ENCODE assay signal across 28 mouse cellular contexts in the genomic region with DNA sequence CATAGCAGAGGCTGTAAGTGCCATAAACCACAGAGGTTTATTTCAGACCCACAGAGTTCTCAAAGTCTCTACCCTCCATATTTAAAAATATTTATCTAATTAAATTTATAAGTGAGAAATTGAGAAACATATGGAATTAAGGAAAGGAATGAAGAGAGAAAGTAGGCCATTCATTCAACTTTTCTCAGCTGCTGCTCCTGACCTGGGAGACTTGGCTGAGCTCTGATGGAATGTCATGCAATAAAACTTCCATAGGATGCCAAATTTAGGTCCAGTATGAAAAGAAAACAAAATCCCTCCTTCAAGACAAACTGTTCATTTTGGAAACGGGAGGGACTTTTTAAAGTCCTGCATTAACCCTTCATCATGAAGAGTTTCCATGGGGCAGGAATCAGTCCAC.
DNase-seq lines count a peak whose midpoint lies in the region; ATAC-seq and TF ChIP-seq lines count a peak whose summit lies in the region.
"Had no signal": no experiment of that assay in that cellular context is flagged by ENCODE, and none has a peak within 500 bp of the region (broad histone marks: within the 10 kb centered on the region; RNA-seq: fewer than 3 reads in every experiment).

No protein-coding gene starts in this region.

- ATAC-seq in kidney, embryonic 15.5 days (replicated peaks; ENCODE audit: low FRiP score): no peak
- ATAC-seq in lung, postnatal 0 days: no peak
- 0 out of 2 replicates have a peak, but pooled peaks have one; percentile 19 for ATAC-seq in limb, embryonic 13.5 days (ENCODE audit: low FRiP score, low read depth)
- ATAC-seq: CD4-positive, CD25-positive, alpha-beta regulatory T cell, adult 4 months; forebrain, embryonic 15.5 days; inflammation-experienced regulatory T-cells, adult 6 months; liver, embryonic 12.5 days; midbrain, embryonic 16.5 days had no signal

- TF ChIP-seq EP300 in lung, postnatal 0 days (IDR thresholded peaks at IDR 0.05): no peak

- no peak for TF ChIP-seq CTCF in kidney, adult 2 months (conservative IDR thresholded peaks at IDR 0.05; ENCODE audit: insufficient read depth, insufficient read length, low read depth, low read length)
- no peak for TF ChIP-seq CTCF in lung, postnatal 0 days (IDR thresholded peaks at IDR 0.05)
- no peak for TF ChIP-seq CTCF in layer of hippocampus, adult 2 months (conservative IDR thresholded peaks at IDR 0.05)

- no peaks in the 10 kb centered on the region for H3K9me3 ChIP-seq in kidney, embryonic 15.5 days (replicated peaks)
- no peaks in the 10 kb centered on the region for H3K9me3 ChIP-seq in lung, postnatal 0 days (ENCODE audit: low read length)
- no peaks in the 10 kb centered on the region for H3K9me3 ChIP-seq in limb, embryonic 13.5 days
- H3K9me3 ChIP-seq: forebrain, embryonic 10.5 days; forebrain, embryonic 15.5 days; hindbrain, embryonic 10.5 days; hindbrain, embryonic 15.5 days; liver, embryonic 12.5 days had no signal

- no peak overlapping the region for H3K9ac ChIP-seq in kidney, embryonic 15.5 days
- H3K9ac ChIP-seq in lung, postnatal 0 days (replicated peaks; ENCODE audit: low read depth): no peak overlapping the region
- no peak overlapping the region for H3K9ac ChIP-seq in limb, embryonic 13.5 days
- H3K9ac ChIP-seq: forebrain, embryonic 15.5 days; hindbrain, embryonic 15.5 days; liver, embryonic 12.5 days had no signal

- peak overlapping the region; percentile 75 for H3K27ac ChIP-seq in kidney, embryonic 15.5 days
- no peak overlapping the region for H3K27ac ChIP-seq in kidney, adult 2 months (ENCODE audit: insufficient read depth, low read depth, low read length)
- H3K27ac ChIP-seq in lung, postnatal 0 days (ENCODE audit: low read length): no peak overlapping the region
- H3K27ac ChIP-seq in limb, embryonic 13.5 days: 0 out of 2 replicates have a peak overlapping the region, but pooled peaks have one; percentile 29
- H3K27ac ChIP-seq in layer of hippocampus, adult 2 months: no peak overlapping the region
- H3K27ac ChIP-seq: forebrain, embryonic 10.5 days; forebrain, embryonic 15.5 days; heart, adult 2 months; hindbrain, embryonic 10.5 days; hindbrain, embryonic 15.5 days; liver, embryonic 12.5 days had no signal

- WGBS in kidney, embryonic 15.5 days: 54% methylated on average over 1 of the region's 1 CpGs
- WGBS in kidney, adult 2 months: 63% methylated on average over 1 of the region's 1 CpGs
- WGBS in lung, postnatal 0 days: 25% methylated on average over 1 of the region's 1 CpGs
- WGBS in limb, embryonic 13.5 days: 57% methylated on average over 1 of the region's 1 CpGs

- no peak for DNase-seq in kidney, adult 2 months
- peak; percentile 7 for DNase-seq in lung, postnatal 0 days (ENCODE audit: low spot score)
- DNase-seq in lung, postnatal 14 days: no peak
- DNase-seq in layer of hippocampus, adult 2 months (ENCODE audit: low spot score in 2 of 2): no peak
- DNase-seq in right cerebral cortex, postnatal 25 days: no peak
- DNase-seq: adrenal gland, postnatal 14 days; cerebellum, adult 11 months; cerebellum, adult 9-10 months; heart, adult 2 months; heart, postnatal 14 days; kidney, adult 11 months; kidney, postnatal 4 days; layer of hippocampus, postnatal 36 days; left cerebral cortex, postnatal 4 days; right cerebral cortex, adult 18-20 months; right cerebral cortex, postnatal 4 days; thymus, postnatal 14 days had no signal

- peaks cover 39% of the 10 kb centered on the region for H3K4me1 ChIP-seq in kidney, embryonic 15.5 days
- H3K4me1 ChIP-seq in kidney, adult 2 months (ENCODE audit: control insufficient read depth, insufficient read depth, low read length): no peaks in the 10 kb centered on the region
- no peaks in the 10 kb centered on the region for H3K4me1 ChIP-seq in lung, postnatal 0 days (ENCODE audit: insufficient read depth, low read depth, low read length)
- peaks cover 40% of the 10 kb centered on the region for H3K4me1 ChIP-seq in limb, embryonic 13.5 days
- H3K4me1 ChIP-seq: forebrain, embryonic 15.5 days; hindbrain, embryonic 10.5 days; hindbrain, embryonic 15.5 days; liver, embryonic 12.5 days had no signal

- no peak overlapping the region for H3K4me2 ChIP-seq in kidney, embryonic 15.5 days
- no peak overlapping the region for H3K4me2 ChIP-seq in lung, postnatal 0 days (replicated peaks; ENCODE audit: low read depth, low read length)
- H3K4me2 ChIP-seq in limb, embryonic 13.5 days (replicated peaks): no peak overlapping the region
- H3K4me2 ChIP-seq: forebrain, embryonic 15.5 days; hindbrain, embryonic 15.5 days; liver, embryonic 12.5 days; midbrain, embryonic 11.5 days had no signal

- no peaks in the 10 kb centered on the region for H3K36me3 ChIP-seq in kidney, embryonic 15.5 days
- no peaks in the 10 kb centered on the region for H3K36me3 ChIP-seq in kidney, adult 2 months (ENCODE audit: control insufficient read depth, insufficient read depth, low read length)
- no peaks in the 10 kb centered on the region for H3K36me3 ChIP-seq in lung, postnatal 0 days (ENCODE audit: insufficient read depth, low read length)
- no peaks in the 10 kb centered on the region for H3K36me3 ChIP-seq in limb, embryonic 13.5 days
- H3K36me3 ChIP-seq: forebrain, embryonic 10.5 days; forebrain, embryonic 15.5 days; hindbrain, embryonic 10.5 days; hindbrain, embryonic 15.5 days; liver, embryonic 12.5 days had no signal

- no peak overlapping the region for H3K4me3 ChIP-seq in kidney, embryonic 15.5 days (replicated peaks)
- no peak overlapping the region for H3K4me3 ChIP-seq in kidney, adult 2 months (ENCODE audit: insufficient read depth, low read depth, low read length)
- no peak overlapping the region for H3K4me3 ChIP-seq in lung, postnatal 0 days (ENCODE audit: low read depth, low read length)
- H3K4me3 ChIP-seq in limb, embryonic 13.5 days: no peak overlapping the region
- no peak overlapping the region for H3K4me3 ChIP-seq in layer of hippocampus, adult 2 months
- H3K4me3 ChIP-seq: forebrain, embryonic 10.5 days; forebrain, embryonic 15.5 days; heart, adult 2 months; hindbrain, embryonic 10.5 days; hindbrain, embryonic 15.5 days; liver, embryonic 12.5 days had no signal

- no peak for TF ChIP-seq POLR2A in kidney, adult 2 months (IDR thresholded peaks at IDR 0.05; ENCODE audit: low read depth, low read length)

- no peaks in the 10 kb centered on the region for H3K27me3 ChIP-seq in kidney, embryonic 15.5 days
- H3K27me3 ChIP-seq in kidney, adult 2 months (replicated peaks; ENCODE audit: control insufficient read depth, insufficient read depth, low read length): no peaks in the 10 kb centered on the region
- H3K27me3 ChIP-seq in lung, postnatal 0 days (replicated peaks; ENCODE audit: insufficient read depth, low read length): no peaks in the 10 kb centered on the region
- H3K27me3 ChIP-seq in limb, embryonic 13.5 days: no peaks in the 10 kb centered on the region
- H3K27me3 ChIP-seq: forebrain, embryonic 15.5 days; hindbrain, embryonic 15.5 days; liver, embryonic 12.5 days had no signal

Comparison
In these comparisons a context has a peak if more than half of its experiments do, and no peak if none do; other contexts are left out.
1. H3K27ac ChIP-seq: peak in kidney, embryonic 15.5 days (single experiment) and limb, embryonic 13.5 days (single experiment); none in kidney, adult 2 months (single experiment), lung, postnatal 0 days (single experiment) and layer of hippocampus, adult 2 months (single experiment).